Mouse (Mus musculus): ENCODE results near the gene Rbp7. TPM values are rescaled to one million over a fixed set of nuclear protein-coding genes. Genes with fewer than 3 reads are reported as not detected.

Gene Rbp7
- polyA plus RNA-seq (2014; fragmentation: Illumina TruSeq; extraction: RNeasy Lipid Tissue Mini Kit (QIAGEN cat#74804)), result 1.9 TPM

GRCm38 (mm10) chr4:149454879-149455278, at the start of gene Rbp7:
Rbp7 (minus strand) TSS chr4:149454978.

DNA sequence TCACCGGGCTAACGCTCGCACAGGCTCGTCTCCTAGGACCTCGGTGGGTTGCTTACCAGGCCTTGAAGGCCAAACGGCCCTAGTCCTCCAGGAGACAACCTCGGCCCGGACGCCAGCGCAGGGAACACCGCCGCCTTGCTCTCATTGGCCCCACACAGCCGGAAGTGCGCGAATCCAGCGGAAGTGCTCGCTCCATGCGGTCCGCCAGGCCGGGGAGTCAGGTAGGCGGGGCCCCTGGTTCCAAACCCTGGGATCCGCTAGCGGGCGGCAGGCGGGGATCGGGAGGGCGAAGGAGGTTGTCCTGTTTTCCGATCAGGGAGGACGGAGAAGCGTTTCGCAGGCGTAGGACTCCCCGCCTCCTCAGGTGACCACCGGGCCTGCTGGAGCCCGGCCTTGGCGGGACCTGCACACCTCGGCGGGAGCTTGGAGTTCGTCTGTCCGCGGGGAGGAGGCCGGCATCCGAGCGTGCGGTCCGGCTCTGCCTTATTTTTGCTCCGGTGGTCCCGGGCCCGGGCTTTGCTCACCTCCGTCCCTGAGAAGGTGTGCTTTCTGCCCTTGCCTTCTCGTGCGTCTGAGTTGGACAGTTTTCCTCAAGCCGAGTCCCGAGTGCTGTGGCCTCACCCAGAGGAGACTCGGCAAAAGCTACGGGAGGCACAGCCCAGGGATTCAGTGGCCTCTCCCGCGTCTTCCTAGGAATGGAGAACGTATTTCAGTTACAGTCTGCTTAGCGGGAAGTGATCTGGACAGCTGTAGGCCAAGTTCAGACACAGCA, 30.5 kb upstream of the Rbp7 start, which contains the start of the genes Nmnat1 and Lzic:
Gene Nmnat1 (minus strand): TSS at position 150 of the 772 bp plus-strand sequence.
Gene Lzic (plus strand): TSS at position 177 of the 772 bp plus-strand sequence.

GRCm38 (mm10) chr4:149477078-149477477, 22.3 kb upstream of the Rbp7 start, which contains the start of gene Tmem274:
Tmem274 (plus strand) TSS chr4:149477378.

DNA sequence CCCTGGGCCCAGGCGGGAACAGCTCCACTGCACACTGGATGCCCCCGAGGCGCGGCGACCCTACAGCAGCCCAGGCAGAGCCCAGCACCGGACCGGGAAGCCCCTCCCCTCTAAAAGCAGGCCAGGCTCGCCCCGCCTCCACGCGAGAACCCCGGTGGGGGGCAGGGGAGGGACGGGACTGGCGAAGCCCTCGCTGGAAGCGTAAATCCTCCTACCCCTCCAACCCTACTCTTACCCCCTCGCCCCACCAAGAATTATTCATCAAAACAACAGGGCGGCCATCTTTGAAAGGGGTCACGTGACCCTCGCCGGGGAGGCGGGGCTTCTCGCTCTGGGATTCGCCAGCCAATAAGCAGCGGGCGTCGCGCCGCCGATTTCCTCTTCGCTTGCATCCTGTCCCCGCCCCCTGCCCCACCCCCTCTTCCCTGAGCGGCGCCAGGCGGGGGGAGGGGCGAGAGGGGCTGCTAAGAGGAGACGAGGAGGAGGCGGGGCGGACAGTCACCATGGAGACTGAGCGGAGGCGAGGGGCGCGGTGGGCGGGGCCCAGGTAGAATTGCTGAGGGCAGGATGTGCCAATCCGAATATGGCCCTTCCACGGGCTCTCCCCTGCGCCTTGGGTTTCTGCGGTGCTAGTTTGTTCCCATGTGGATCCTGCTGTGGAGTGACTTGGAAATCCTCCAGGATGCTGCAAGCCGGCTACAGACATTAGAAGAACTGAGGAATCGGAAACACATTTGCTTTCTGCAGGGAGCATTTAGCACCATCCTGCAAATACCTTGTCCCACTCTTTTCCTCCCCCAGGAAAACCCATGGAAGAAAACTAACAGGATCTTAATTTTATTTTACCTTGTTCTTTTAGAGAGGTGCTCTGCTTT, 28.2 kb downstream of the Rbp7 start, which contains the start of gene Ube4b:
Gene Ube4b (minus strand): TSS at position 425 of the 875 bp plus-strand sequence.

Other genes with a start within 250 kb of the Rbp7 start
- gene Kif1b, start 147.3 kb downstream of the Rbp7 start, polyA plus RNA-seq (2014; fragmentation: Illumina TruSeq; extraction: RNeasy Lipid Tissue Mini Kit (QIAGEN cat#74804)), result 96.1 TPM
- 45.6 TPM for gene Ube4b, start 28.2 kb downstream of the Rbp7 start, polyA plus RNA-seq (2014; fragmentation: Illumina TruSeq; extraction: RNeasy Lipid Tissue Mini Kit (QIAGEN cat#74804))
- gene Tmem274, start 22.4 kb upstream of the Rbp7 start, polyA plus RNA-seq (2014; fragmentation: Illumina TruSeq; extraction: RNeasy Lipid Tissue Mini Kit (QIAGEN cat#74804)), result not detected
- gene Nmnat1, start 30.2 kb upstream of the Rbp7 start, polyA plus RNA-seq (2014; fragmentation: Illumina TruSeq; extraction: RNeasy Lipid Tissue Mini Kit (QIAGEN cat#74804)), result 2.6 TPM
- gene Lzic, start 30.3 kb upstream of the Rbp7 start, polyA plus RNA-seq (2014; fragmentation: Illumina TruSeq; extraction: RNeasy Lipid Tissue Mini Kit (QIAGEN cat#74804)), result 28.2 TPM
- 9.2 TPM for gene Ctnnbip1, start 63.3 kb upstream of the Rbp7 start, polyA plus RNA-seq (2014; fragmentation: Illumina TruSeq; extraction: RNeasy Lipid Tissue Mini Kit (QIAGEN cat#74804))
- 21.6 TPM for gene Clstn1, start 131.5 kb upstream of the Rbp7 start, polyA plus RNA-seq (2014; fragmentation: Illumina TruSeq; extraction: RNeasy Lipid Tissue Mini Kit (QIAGEN cat#74804))
- gene Pik3cd, start 247.6 kb upstream of the Rbp7 start, polyA plus RNA-seq (2014; fragmentation: Illumina TruSeq; extraction: RNeasy Lipid Tissue Mini Kit (QIAGEN cat#74804)), result 1.5 TPM